Mouse (Mus musculus): ENCODE measurements around the gene Ficd. TPM values are rescaled to one million over a fixed set of nuclear protein-coding genes. Genes with fewer than 3 reads are reported as not detected.

Gene Ficd
- total RNA-seq, 1 experiment from 2014 or later = 2.7 TPM

DNA sequence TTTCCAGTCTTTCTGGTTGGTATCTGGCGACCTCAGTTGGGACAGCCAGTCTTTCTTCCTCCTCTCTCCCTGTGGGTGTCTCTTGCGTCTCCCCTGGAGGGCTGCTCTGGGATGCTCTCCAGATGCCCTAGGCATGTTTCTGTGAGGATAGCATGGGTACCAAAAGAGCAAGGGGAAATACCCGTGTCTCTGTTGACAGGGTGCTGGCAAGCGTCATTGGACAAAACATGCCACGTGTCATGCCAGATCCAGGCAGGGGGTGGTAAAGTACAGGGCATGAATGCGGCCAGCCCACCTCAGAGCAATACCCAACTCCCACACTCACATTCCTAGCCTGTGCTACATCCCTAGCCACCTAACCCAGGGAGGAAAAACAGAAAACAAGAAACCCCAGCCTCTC lies 9.0 kb upstream of the Ficd start:
- no peak for ATAC-seq (replicated peaks in 1 of 2; ENCODE audit: insufficient read depth in 1 of 2, low FRiP score in 2 of 2, low TSS enrichment in 1 of 2, low read depth in 1 of 2, poor library complexity in 2 of 2, severe bottlenecking in 2 of 2)

DNA sequence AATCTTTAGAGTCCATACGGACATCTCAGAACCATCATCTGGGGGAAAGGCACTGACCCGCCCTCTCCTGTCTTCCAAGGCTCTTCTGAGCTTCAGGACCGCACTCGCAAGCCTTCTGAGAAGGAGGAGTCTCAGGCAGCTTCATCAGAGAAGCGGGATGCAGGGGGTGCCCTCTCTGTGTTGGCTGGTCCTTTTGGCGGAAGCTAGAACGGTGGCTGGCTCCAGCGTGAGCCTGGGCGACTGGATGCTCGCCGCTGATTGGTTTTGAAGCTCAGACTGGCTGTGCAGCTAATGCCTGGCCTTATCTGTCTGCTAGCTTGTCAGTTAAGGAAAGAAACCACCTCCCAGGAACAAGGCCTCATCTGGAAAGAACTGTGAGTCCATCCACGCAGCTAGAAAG lies 8.4 kb upstream of the Ficd start:
- no peak for ATAC-seq (replicated peaks in 1 of 2; ENCODE audit: insufficient read depth in 1 of 2, low FRiP score in 2 of 2, low TSS enrichment in 1 of 2, low read depth in 1 of 2, poor library complexity in 2 of 2, severe bottlenecking in 2 of 2)

DNA sequence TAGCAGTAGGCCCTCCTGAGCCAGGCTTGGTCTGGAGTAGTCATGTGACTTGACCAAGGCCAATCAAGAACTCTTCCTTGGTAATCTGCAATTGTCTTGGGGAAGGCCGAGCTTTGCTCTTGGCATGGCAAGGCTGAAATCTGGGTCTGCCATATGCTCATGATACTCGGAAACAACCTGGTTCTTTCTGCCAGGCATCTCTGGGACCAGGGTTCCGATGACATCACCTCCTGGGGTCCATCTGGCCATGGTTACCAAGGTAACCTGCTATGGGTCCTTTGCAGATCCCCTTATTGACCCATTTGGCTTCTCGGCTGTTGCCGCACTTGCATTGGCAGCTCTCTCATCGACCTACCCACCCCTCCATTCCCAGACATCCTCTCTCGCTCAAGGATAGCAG lies 7.6 kb upstream of the Ficd start:
- ATAC-seq (replicated peaks in 1 of 2; ENCODE audit: insufficient read depth in 1 of 2, low FRiP score in 2 of 2, low TSS enrichment in 1 of 2, low read depth in 1 of 2, poor library complexity in 2 of 2, severe bottlenecking in 2 of 2) = no peak

DNA sequence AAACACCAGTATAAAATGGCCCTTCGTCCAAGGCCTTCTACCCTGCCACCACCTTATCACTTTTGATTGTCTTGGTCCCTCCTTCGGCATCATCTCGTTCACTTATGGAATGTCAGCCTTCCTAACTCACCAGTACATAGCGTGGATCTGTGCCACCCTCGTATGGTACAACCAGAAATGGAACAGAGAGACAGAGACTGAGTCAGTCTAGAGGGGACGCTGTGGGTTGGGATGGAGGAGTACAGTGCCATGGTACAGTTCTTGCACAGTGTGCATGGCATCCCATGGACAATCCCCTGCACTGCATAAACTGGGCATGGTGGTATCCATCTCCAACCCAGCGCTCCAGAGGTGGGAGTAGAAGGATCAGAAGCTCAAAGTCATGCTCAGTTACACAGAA lies 6.9 kb upstream of the Ficd start:
- ATAC-seq (replicated peaks in 1 of 2; ENCODE audit: insufficient read depth in 1 of 2, low FRiP score in 2 of 2, low TSS enrichment in 1 of 2, low read depth in 1 of 2, poor library complexity in 2 of 2, severe bottlenecking in 2 of 2) = no peak

DNA sequence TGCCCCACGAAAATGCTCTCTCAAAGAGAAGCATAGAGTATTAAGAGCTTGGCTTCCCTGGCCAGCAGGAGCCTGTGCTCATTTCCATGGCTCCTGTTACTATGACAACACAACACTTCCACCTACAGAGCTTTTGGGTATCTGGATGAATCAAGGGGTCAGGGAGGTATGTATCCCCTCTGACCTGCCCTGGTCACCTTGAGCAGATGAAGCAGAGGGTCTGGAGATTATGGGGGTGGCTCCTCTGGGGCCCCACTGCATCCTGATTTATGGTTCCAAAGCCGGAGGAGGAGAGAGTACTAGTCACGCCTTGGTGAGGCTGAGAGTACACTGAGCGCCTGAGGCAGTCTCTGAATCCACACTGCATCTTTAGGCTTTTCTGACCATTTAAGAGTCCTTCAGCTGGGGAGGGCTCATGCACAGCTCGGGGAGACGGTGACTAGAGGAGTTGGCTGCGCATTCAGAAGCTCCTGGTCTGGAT lies 4.9 kb upstream of the Ficd start:
- ATAC-seq (replicated peaks in 1 of 2; ENCODE audit: insufficient read depth in 1 of 2, low FRiP score in 2 of 2, low TSS enrichment in 1 of 2, low read depth in 1 of 2, poor library complexity in 2 of 2, severe bottlenecking in 2 of 2) = no peak

DNA sequence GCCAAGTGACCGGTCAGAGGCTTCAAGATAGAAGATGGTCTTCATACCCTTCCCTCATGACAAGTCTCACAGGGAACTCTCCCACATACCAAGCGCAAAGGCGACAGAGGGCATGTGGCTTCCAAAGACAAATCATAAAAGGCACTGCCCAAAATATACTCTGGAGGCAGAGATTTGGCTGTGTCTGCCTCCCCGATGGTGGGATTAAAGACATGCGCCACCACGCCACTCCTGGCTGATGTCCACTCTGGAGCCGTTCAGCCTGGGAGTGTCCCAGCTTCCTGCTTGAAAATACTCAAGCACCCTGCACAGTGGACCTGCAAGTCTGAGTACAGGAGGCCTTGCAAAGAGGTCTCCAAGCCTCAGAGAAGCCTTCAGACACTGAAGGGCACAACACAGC lies 4.4 kb upstream of the Ficd start:
- no peak for ATAC-seq (replicated peaks in 1 of 2; ENCODE audit: insufficient read depth in 1 of 2, low FRiP score in 2 of 2, low TSS enrichment in 1 of 2, low read depth in 1 of 2, poor library complexity in 2 of 2, severe bottlenecking in 2 of 2)

DNA sequence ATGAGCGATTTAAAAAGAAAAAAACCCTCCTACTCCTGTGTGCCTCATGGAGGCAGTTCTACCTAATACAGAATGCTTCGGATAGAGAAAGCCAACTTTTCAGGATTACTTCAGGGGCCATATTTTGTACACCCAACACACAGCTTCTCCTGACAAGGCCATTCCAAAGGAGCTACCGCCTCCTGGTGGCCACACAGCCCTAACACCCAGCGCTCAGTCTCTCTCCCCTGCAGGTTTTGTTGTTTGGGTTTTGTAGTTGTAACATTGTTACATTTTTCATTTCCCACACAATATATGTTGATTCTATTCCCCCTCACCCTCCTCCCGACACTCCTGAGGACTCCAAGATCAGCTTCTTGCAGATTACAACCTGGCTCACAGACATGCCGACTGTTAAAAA lies 3.4 kb upstream of the Ficd start:
- no peak for ATAC-seq (replicated peaks in 1 of 2; ENCODE audit: insufficient read depth in 1 of 2, low FRiP score in 2 of 2, low TSS enrichment in 1 of 2, low read depth in 1 of 2, poor library complexity in 2 of 2, severe bottlenecking in 2 of 2)

DNA sequence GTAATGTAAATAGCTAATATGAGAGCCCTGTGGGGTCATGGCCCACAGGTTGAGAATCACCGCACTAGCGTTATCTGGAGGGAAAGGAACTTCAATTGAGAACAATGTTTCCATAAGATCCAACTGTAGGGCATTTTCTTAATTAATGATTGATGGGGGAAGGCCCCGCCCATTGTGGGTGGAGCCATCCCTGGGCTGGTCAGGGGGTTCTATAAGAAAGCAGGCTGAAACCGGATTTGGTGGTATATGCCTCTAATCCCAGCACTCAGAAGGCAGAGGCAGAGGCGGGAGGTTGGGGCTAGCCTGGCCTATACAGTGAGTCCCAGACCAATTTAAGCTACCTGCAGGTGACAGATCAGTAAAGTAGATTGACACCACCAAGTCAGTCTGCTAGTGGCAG lies 1.2 kb upstream of the Ficd start:
- ATAC-seq (replicated peaks in 1 of 2; ENCODE audit: insufficient read depth in 1 of 2, low FRiP score in 2 of 2, low TSS enrichment in 1 of 2, low read depth in 1 of 2, poor library complexity in 2 of 2, severe bottlenecking in 2 of 2) = no peak

DNA sequence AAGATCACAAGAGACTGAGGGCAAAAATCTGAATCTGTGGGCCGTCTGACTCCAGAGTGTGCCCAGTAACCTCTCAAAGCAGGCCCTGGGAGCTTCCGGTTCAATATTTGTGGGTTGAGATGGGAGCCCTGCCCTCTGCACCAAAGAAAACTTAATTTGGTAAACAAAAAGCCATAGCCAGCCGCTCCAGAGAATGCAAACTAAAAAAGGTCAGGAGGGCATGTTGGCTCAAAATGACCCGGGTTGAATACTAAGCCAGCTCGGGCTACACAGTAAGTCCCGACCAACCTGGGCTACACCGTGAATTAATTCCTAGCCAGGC lies 619 bp upstream of the Ficd start:
- ATAC-seq (replicated peaks in 1 of 2; ENCODE audit: insufficient read depth in 1 of 2, low FRiP score in 2 of 2, low TSS enrichment in 1 of 2, low read depth in 1 of 2, poor library complexity in 2 of 2, severe bottlenecking in 2 of 2) = no peak

DNA sequence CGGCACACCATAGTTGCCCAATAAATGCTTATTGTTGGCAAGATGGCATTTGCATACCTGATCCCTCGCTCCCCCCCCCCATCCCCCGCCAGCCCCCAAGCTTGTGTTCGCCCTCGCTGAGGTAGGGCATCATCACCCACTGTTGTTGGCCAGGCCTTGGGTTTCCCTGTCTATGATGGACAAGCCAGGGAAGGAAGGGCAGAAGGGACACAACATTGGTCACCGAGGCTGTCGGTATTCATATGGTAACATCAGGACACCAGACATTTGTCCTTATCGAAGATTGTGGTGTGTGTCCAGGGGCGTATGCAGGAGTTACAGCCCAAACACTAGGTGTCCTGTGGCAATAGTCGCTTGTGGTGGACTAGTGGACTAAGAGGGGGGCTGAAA lies 505 bp downstream of the Ficd start:
- no peak for ATAC-seq (replicated peaks in 1 of 2; ENCODE audit: insufficient read depth in 1 of 2, low FRiP score in 2 of 2, low TSS enrichment in 1 of 2, low read depth in 1 of 2, poor library complexity in 2 of 2, severe bottlenecking in 2 of 2)

DNA sequence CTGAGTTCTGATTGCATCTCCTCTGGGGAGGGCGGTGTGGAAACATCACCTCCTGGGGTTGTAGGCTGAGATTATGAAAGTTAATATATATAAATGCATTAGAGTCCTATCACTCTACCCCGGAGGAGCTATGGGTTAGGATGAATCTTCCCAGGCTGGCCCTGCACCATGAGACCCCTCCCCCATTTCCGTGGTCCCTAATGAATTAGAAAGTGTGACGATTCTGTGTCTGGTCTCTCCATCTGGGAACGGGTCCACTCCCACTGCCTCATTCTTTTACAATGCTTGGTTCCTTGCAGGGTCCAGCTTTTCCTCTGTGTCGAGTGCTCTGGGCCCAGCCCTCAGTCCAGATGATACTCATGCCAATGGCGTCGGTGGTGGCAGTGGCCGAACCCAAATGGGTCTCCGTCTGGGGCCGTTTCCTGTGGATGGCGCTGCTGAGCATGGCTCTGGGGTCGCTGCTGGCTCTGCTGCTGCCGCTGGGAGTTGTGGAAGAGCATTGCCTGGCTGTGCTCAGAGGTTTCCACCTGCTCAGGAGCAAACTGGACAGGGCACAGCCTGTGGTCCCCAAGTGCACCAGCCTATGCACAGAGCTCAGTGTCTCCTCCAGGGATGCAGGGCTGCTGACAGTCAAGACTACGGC lies 1.0 kb downstream of the Ficd start:
- ATAC-seq (replicated peaks in 1 of 2; ENCODE audit: insufficient read depth in 1 of 2, low FRiP score in 2 of 2, low TSS enrichment in 1 of 2, low read depth in 1 of 2, poor library complexity in 2 of 2, severe bottlenecking in 2 of 2) = no peak

DNA sequence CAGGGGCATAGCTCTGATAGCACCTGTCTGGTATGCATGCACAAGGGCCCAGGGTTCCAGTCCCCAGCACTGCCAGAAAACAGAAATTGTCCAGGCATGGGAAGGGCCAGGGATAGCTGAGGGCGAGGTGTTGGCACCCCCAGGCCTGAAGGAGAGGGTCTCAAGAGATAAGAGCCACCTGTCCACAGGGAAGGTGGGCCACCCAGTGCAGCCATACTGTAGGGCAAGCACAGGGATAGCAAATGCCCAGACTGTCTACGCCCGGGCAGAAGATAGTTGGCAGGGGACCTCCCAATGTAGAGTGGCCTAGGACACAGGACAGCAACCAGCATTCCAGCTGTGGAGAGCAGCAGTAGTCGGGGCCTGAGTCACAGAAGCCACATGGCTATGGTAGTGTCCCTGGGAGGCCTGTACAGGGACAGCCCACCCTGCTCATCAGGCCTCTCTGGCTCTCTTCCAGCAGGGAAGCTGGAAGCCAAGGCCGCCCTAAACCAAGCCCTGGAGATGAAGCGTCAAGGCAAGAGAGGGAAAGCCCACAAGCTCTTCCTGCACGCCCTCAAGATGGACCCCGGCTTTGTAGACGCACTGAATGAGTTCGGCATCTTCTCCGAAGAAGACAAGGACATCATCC lies 2.1 kb downstream of the Ficd start:
- ATAC-seq (replicated peaks in 1 of 2; ENCODE audit: insufficient read depth in 1 of 2, low FRiP score in 2 of 2, low TSS enrichment in 1 of 2, low read depth in 1 of 2, poor library complexity in 2 of 2, severe bottlenecking in 2 of 2) = no peak

DNA sequence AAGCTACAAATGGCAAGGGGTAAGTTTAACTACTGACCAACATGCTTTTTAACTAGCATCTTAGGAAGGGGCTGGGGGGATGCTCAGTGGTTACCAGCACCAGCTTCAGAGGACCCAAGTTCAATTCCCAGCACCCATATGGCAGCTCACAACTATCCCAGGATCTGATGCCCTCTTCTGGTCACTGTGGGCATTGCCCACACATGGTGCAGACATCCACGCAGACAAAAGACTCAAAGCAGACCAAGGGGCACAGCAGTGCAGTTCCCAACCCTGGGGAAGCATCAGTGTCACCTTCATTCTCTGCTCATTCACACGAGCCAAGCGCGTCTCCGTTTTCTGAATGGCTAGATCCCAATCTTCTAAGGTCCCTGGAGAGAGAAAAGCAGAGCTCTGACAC lies 12.0 kb downstream of the Ficd start:
- no peak for ATAC-seq (replicated peaks in 1 of 2; ENCODE audit: insufficient read depth in 1 of 2, low FRiP score in 2 of 2, low TSS enrichment in 1 of 2, low read depth in 1 of 2, poor library complexity in 2 of 2, severe bottlenecking in 2 of 2)

DNA sequence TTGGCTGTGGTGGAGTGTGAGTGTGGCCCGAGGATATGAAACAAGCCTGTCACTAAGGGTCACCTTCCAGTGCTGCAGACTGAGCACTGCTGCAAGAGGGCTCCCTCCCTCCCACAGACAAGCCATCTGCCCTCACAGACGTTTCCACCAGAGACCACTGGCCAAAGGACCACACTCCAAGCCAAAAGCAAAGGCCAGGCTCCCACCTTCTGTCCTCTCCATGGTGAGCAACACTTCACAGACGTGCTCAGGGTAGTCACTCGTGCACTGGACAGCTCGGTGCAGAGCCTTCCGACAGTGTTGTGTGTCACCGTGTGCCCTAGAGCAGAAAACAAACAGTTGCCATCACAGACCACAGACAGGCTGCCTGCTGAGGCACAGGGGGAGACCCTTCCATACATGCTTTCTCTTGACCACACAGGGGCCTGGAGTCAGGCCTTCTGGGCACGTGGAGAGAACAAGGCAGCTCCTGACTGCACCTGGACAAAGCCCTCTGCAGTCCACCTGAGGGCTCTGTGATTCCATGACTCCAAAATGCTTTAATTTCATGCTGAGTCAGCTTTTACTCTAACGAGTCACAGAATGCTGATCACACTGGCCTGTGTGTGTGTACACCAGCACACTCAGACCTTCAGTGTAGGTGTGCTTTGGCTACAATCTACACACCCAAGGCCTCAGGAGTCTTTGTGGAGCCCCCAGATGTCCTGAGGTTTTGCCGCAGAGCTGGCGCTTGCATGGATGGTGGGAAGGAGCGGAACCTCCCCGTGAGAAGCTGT lies 13.1 kb downstream of the Ficd start:
- no peak for ATAC-seq (replicated peaks in 1 of 2; ENCODE audit: insufficient read depth in 1 of 2, low FRiP score in 2 of 2, low TSS enrichment in 1 of 2, low read depth in 1 of 2, poor library complexity in 2 of 2, severe bottlenecking in 2 of 2)

DNA sequence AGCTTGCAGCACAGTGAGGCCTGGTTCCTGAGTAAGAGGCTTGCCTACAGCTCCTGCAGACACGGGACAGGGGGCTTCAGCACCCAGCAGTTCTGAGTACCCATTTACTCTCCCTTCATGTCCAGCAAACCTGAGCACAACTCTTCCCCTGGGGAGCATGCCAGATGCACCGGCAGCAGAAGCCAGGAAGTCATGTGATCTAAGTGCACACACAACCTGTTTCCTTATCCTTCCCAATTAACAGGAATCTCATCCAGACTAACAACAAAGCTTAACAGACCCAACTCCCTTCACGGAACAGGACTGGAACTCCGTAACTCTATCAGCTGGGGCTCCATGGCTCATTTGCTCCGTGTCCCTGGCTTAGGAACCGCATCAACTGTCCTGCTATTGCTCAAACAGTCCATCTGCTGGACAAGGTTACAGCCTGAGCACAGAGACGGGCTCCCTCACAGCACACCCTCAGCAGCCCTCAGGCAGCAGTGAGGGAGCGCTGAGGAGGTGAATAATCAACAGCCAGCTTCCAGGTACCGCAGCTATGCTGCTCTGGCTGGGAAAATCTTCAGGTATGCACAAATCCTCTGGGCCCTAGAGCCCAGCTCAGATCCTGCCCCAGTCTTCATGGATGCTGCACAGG lies 16.0 kb downstream of the Ficd start:
- no peak for ATAC-seq (replicated peaks in 1 of 2; ENCODE audit: insufficient read depth in 1 of 2, low FRiP score in 2 of 2, low TSS enrichment in 1 of 2, low read depth in 1 of 2, poor library complexity in 2 of 2, severe bottlenecking in 2 of 2)

DNA sequence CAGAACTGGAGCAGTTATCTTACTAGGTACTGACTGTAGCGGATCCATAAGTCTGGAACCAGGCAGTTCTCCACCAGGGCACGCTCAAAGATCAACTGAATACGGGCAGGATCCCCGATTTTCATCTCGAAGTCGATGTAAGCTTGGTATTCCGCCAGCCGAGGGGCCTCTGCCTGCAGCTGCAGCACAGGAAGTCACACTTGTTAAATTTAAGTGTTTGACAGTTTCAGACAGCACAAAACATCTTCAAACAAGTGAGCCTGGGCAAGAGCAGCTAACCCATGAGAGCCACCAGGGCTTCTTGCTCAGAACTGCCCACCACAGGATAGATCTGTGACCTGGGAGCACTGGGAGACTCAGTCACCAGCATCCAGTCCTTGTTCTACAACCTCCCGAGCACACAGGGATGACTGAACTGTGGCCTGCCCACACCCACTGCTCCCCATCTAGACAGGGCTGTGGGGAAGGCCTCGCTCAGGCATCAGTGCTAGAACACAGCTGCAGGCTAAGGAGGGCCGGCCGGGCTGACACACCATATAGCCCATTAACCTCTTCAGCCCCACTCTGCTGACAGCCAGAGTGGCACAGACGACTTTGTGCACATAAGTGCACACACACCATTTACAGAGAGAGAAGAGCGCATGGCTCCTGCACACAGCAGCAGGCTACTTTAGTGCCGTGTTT lies 19.9 kb downstream of the Ficd start:
- ATAC-seq (replicated peaks in 1 of 2; ENCODE audit: insufficient read depth in 1 of 2, low FRiP score in 2 of 2, low TSS enrichment in 1 of 2, low read depth in 1 of 2, poor library complexity in 2 of 2, severe bottlenecking in 2 of 2) = no peak

DNA sequence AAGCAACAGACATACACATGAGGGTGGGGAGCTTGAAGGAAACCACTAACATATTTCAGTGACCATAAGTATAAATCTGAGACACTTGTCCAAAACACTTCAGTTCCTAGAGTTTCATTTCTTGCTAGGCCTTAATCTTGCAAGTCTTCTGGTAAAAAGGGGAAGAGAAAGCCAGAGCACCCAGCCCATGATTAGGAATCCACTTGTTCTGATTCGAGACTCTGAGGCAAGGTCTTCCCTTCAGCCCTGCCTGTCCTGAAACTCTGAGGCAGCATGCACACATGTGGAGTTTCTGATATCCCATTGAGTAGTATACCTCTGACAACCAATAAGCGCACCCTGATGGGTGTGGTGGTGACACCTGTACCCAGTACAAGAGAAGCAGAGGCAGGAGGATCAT lies 26.0 kb downstream of the Ficd start:
- no peak for ATAC-seq (replicated peaks in 1 of 2; ENCODE audit: insufficient read depth in 1 of 2, low FRiP score in 2 of 2, low TSS enrichment in 1 of 2, low read depth in 1 of 2, poor library complexity in 2 of 2, severe bottlenecking in 2 of 2)

DNA sequence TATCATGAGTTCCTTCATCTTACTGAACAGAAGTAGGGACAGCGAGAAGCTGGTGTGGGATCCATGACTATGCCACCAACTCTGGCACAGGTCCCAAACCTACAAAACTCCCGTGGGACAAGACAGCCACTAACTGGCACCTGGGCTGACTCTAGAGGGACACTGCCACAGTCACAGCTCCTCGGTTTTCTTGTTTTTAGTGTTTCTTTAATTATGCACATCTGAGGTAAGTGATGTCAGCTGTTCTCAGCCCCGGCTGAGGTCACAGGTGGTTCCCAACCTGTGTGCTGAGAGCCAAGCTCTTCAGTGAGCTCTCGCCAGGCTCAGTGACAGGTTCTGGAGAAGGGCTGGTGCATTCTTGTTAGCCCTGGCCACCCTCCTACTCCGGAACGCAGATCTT lies 28.8 kb downstream of the Ficd start:
- no peak for ATAC-seq (replicated peaks in 1 of 2; ENCODE audit: insufficient read depth in 1 of 2, low FRiP score in 2 of 2, low TSS enrichment in 1 of 2, low read depth in 1 of 2, poor library complexity in 2 of 2, severe bottlenecking in 2 of 2)
